Mouse (Mus musculus): ENCODE measurements around the gene Phf1.
"Not testable (repeated sequence)": the region's sequence is repeated elsewhere in the genome, so short reads cannot be mapped to it uniquely, and the experiment has no call there.

Phf1 gene

GRCm38 (mm10) chr17:26932839-26933398, at the start of gene Phf1:
Gene Phf1, plus strand, starts transcription at chr17:26933052.
- peak; percentile 93 to 99 for DNase-seq (ENCODE audit: low read depth in 2 of 2, low spot score in 2 of 2)

GRCm38 (mm10) chr17:26883585-26883984, 49.3 kb upstream of the Phf1 start:
- no peak for DNase-seq (ENCODE audit: low read depth in 2 of 2, low spot score in 2 of 2)

- DNase-seq (ENCODE audit: low read depth in 2 of 2, low spot score in 2 of 2), result peak; percentile 46 to 72
These were observed 47.6 kb upstream of the Phf1 start for GRCm38 (mm10) chr17:26884995-26885926.

GRCm38 (mm10) chr17:26886047-26886749, 46.7 kb upstream of the Phf1 start:
- DNase-seq (ENCODE audit: low read depth in 2 of 2, low spot score in 2 of 2), result peak; percentile 75 to 82

GRCm38 (mm10) chr17:26887926-26888325, 44.9 kb upstream of the Phf1 start:
- no peak for DNase-seq (ENCODE audit: low read depth in 2 of 2, low spot score in 2 of 2)

- no peak for DNase-seq (ENCODE audit: low read depth in 2 of 2, low spot score in 2 of 2)
These were observed 40.0 kb upstream of the Phf1 start for GRCm38 (mm10) chr17:26892635-26893375.

- no peak for DNase-seq (ENCODE audit: low read depth in 2 of 2, low spot score in 2 of 2)
These were observed 39.4 kb upstream of the Phf1 start for GRCm38 (mm10) chr17:26893492-26893891.

- no peak for DNase-seq (ENCODE audit: low read depth in 2 of 2, low spot score in 2 of 2)
These were observed 38.5 kb upstream of the Phf1 start for GRCm38 (mm10) chr17:26894342-26894741.

- DNase-seq (ENCODE audit: low read depth in 2 of 2, low spot score in 2 of 2), result peak; percentile 54 to 60
These were observed 37.3 kb upstream of the Phf1 start for GRCm38 (mm10) chr17:26895578-26895977.

GRCm38 (mm10) chr17:26900916-26901315, 31.9 kb upstream of the Phf1 start:
- no peak for DNase-seq (ENCODE audit: low read depth in 2 of 2, low spot score in 2 of 2)

GRCm38 (mm10) chr17:26904320-26904719, 28.5 kb upstream of the Phf1 start:
- no peak for DNase-seq (ENCODE audit: low read depth in 2 of 2, low spot score in 2 of 2)

- not testable (repeated sequence) for DNase-seq (ENCODE audit: low read depth in 2 of 2, low spot score in 2 of 2)
These were observed 25.3 kb upstream of the Phf1 start for GRCm38 (mm10) chr17:26907506-26907905.

- no peak for DNase-seq (ENCODE audit: low read depth in 2 of 2, low spot score in 2 of 2)
These were observed 17.6 kb upstream of the Phf1 start for GRCm38 (mm10) chr17:26915248-26915647.

- DNase-seq (ENCODE audit: low read depth in 2 of 2, low spot score in 2 of 2), result peak; percentile 99 to 100
These were observed 16.0 kb upstream of the Phf1 start, which contains the start of gene Kifc5b for GRCm38 (mm10) chr17:26916711-26917482. Gene Kifc5b, plus strand, starts transcription at chr17:26917091.

- peak in 1 of 2 experiments; percentile 12 for DNase-seq (ENCODE audit: low read depth in 2 of 2, low spot score in 2 of 2)
These were observed 15.3 kb upstream of the Phf1 start for GRCm38 (mm10) chr17:26917560-26917959.

- DNase-seq (ENCODE audit: low read depth in 2 of 2, low spot score in 2 of 2), result no peak
These were observed 14.5 kb upstream of the Phf1 start for GRCm38 (mm10) chr17:26918343-26918742.

GRCm38 (mm10) chr17:26919516-26919915, 13.3 kb upstream of the Phf1 start:
- not testable (repeated sequence) for DNase-seq (ENCODE audit: low read depth in 2 of 2, low spot score in 2 of 2)

- DNase-seq (ENCODE audit: low read depth in 2 of 2, low spot score in 2 of 2), result not testable (repeated sequence)
These were observed 10.5 kb upstream of the Phf1 start for GRCm38 (mm10) chr17:26922368-26922767.

- DNase-seq (ENCODE audit: low read depth in 2 of 2, low spot score in 2 of 2), result not testable (repeated sequence)
These were observed 7.4 kb upstream of the Phf1 start for GRCm38 (mm10) chr17:26925414-26925813.

GRCm38 (mm10) chr17:26931795-26932194, 1.1 kb upstream of the Phf1 start:
- DNase-seq (ENCODE audit: low read depth in 2 of 2, low spot score in 2 of 2), result not testable (repeated sequence)

All from CD8-positive naive resting alpha-beta T cell, adult 2 months (primary cell).